Mouse (Mus musculus) heart, adult 2 months (tissue): ENCODE measurements at regions not wholly inside any gene's neighbourhood (a gene's known extent, or its start where the extent isn't known, plus 50 kb on each side); places are given as distances from the start of the nearest gene placed in this dataset.

Source experiments
- DNase-seq, 2 experiments: peaks; one replicate each; pipeline ENCODE4 v3.0.0; 2021
- H3K27ac ChIP-seq: fragments of 200-600 bp; 2 replicates; pipeline ENCODE4 v1.8.1; 2022
- H3K27me3 ChIP-seq: fragments of 200-500 bp; 2 replicates; pipeline ENCODE4 v1.6.1; 2012; ENCODE audit warnings: mild to moderate bottlenecking, low read length, inconsistent platforms, mixed read lengths; ENCODE audit not compliant: control insufficient read depth, insufficient read depth
- H3K36me3 ChIP-seq: fragments of 200-500 bp; 2 replicates; pipeline ENCODE4 v1.6.1; 2012; ENCODE audit warnings: low read length, inconsistent platforms; ENCODE audit not compliant: control insufficient read depth, insufficient read depth
- H3K4me1 ChIP-seq: fragments of 200-500 bp; 2 replicates; pipeline ENCODE4 v1.6.1; 2011; ENCODE audit warnings: low read length; ENCODE audit not compliant: control insufficient read depth, insufficient read depth
- H3K4me3 ChIP-seq: fragments of 200-600 bp; 2 replicates; pipeline ENCODE4 v1.8.1; 2022
- H3K79me2 ChIP-seq: fragments of 200-500 bp; replicated peaks from 2 replicates; pipeline ENCODE4 v1.6.1; 2012; ENCODE audit warnings: mild to moderate bottlenecking, inconsistent platforms, low read length, moderate library complexity, mixed read lengths; ENCODE audit not compliant: control insufficient read depth, insufficient read depth
- H3K9ac ChIP-seq: fragments of 200-500 bp; 2 replicates; pipeline ENCODE4 v1.6.1; 2012; ENCODE audit warnings: low read depth, mild to moderate bottlenecking, control low read depth, inconsistent platforms, low read length, mixed read lengths
- CTCF ChIP-seq: fragments of 200-600 bp; IDR thresholded peaks from 2 replicates; pipeline ENCODE4 v1.8.1; 2022; ENCODE audit warnings: antibody characterized with exemption, mild to moderate bottlenecking, moderate library complexity
- EP300 ChIP-seq: fragments of 200-500 bp; IDR thresholded peaks from 2 replicates; pipeline ENCODE4 v1.6.1; 2011; ENCODE audit warnings: low read depth, low read length, control low read depth; ENCODE audit not compliant: insufficient read depth
- POLR2A ChIP-seq: fragments of 200-500 bp; IDR thresholded peaks from 2 replicates; pipeline ENCODE4 v1.6.1; 2011; ENCODE audit warnings: mild to moderate bottlenecking, low read depth, low read length, control low read depth; ENCODE audit not compliant: insufficient read depth
- WGBS: fragments of 180-500 bp; shearing (Covaris S2); methylation state at CpG from one replicate; pipeline ENCODE4 v1.1.7; 2018; 5-methylcytosine and 5-hydroxymethylcytosine counted together
- intact Hi-C: fragments of 180-260 bp; cut with DNase I; formaldehyde crosslinking; loops from one replicate; pipeline ENCODE4 v1.15.1; 2025

DNA sequence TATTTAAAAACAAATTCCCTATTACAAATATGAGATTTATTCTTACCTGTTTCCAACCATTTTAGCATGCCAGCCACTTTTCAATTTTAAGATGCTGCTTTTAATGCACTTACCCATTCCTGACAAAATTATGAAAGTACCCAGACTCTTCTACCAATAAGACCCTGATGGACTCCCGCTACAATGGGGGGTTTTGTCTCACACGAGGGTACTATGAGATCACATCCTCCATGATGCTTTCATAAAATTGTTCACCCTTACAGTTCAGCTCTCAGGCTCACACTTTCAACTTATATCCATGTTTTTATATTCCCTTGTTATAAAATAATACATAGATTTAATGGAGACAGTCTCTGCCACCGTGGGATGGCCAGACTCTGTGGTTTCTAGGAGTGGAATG, 68.1 kb upstream of the Adamts18 start:
- intact Hi-C loops, result no loop called here
- TF ChIP-seq CTCF (no peak), EP300 (no peak), POLR2A (no peak)

DNA sequence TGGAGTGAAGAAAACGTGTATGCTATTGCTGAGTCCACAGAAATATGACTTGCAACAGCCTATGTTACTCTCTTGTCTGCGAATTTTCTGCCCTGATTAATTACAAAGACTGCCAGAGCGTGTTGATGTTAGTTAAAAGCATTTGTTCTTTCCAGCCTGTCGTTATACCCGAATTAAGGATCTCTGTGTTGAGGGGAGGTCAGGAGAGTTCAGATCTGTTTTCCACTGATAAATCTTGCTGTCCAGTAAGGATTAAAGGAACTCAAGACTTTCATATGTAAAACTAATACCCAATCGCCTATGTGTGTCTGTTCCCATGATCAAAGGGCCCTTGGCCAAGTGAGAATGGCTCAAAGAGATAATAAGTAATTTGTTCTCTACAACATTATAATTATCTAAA, 68.7 kb upstream of the Adamts18 start:
- Histone ChIP-seq H3K79me2 (no peaks in the 10 kb centered on the region), H3K36me3 (no peaks in the 10 kb centered on the region), H3K9ac (no peak overlapping the region), H3K4me1 (no peaks in the 10 kb centered on the region), H3K27me3 (no peaks in the 10 kb centered on the region), H3K4me3 (no peak overlapping the region), H3K27ac (no peak overlapping the region)
- 51% methylated on average over 6 of the region's 6 CpGs for WGBS
- intact Hi-C loops, result no loop called here
- TF ChIP-seq CTCF (no peak), EP300 (no peak), POLR2A (no peak)
- no peak for DNase-seq

More for the DNA sequence above, 68.1 kb upstream of the Adamts18 start:
- no peaks in the 10 kb centered on the region for H3K4me1 ChIP-seq
- no peaks in the 10 kb centered on the region for H3K36me3 ChIP-seq
- H3K27ac ChIP-seq, result no peak overlapping the region
- no peak overlapping the region for H3K4me3 ChIP-seq
- WGBS, result 65% methylated on average over 3 of the region's 3 CpGs
- no peak for DNase-seq
- no peaks in the 10 kb centered on the region for H3K79me2 ChIP-seq
- no peaks in the 10 kb centered on the region for H3K27me3 ChIP-seq
- no peak overlapping the region for H3K9ac ChIP-seq

DNA sequence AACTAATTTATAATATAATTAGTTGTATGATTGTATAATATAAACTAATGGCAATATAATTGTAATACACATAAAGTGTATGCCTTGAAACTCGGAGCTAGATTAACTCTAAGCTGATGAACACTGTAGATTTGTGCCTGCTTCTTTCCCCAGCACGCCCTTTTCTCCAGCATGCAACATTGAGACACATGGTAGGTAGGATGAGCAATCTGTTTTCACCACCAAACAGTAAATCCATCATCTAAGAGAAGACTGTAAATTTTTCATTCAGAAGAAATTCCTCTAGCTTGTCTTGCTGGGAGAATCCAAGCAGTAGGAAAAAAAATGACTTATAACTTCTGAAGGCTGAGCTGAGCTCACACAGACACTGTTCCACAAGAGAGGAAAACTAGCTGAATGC, 71.8 kb upstream of the Adamts18 start:
- Histone ChIP-seq H3K36me3 (no peaks in the 10 kb centered on the region), H3K79me2 (no peaks in the 10 kb centered on the region), H3K27me3 (no peaks in the 10 kb centered on the region), H3K4me3 (no peak overlapping the region), H3K4me1 (no peaks in the 10 kb centered on the region), H3K27ac (no peak overlapping the region), H3K9ac (no peak overlapping the region)
- 59% methylated on average over 2 of the region's 2 CpGs for WGBS
- DNase-seq, result no peak
- intact Hi-C loops, result no loop called here
- TF ChIP-seq CTCF (no peak), POLR2A (no peak), EP300 (no peak)

DNA sequence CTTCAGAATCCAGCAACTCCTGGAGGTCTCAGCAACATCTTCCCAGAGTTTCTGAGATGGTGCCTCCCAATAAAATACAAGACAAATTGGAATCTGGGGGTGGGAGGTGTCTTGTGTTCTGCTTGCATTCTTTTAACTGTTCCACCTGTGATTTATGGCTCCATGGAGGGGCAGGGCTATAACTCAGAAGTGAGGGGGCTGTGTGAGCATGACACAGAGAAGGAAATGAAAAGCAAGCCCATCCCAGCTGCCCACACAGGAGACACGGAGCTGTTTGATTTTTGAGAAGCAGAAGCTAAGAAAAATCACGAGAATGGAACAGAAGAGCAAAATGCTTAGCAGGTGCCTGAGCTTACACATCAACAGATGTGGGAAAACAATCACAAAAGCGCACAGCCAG, 74.8 kb upstream of the Adamts18 start:
- WGBS, result 58% methylated on average over 3 of the region's 3 CpGs
- Histone ChIP-seq H3K4me1 (no peaks in the 10 kb centered on the region), H3K36me3 (no peaks in the 10 kb centered on the region), H3K9ac (no peak overlapping the region), H3K27ac (no peak overlapping the region), H3K79me2 (no peaks in the 10 kb centered on the region), H3K4me3 (no peak overlapping the region), H3K27me3 (no peaks in the 10 kb centered on the region)
- no peak for DNase-seq
- intact Hi-C loops, result no loop called here
- no peak for TF ChIP-seq EP300
- no peak for TF ChIP-seq POLR2A
- no peak for TF ChIP-seq CTCF

DNA sequence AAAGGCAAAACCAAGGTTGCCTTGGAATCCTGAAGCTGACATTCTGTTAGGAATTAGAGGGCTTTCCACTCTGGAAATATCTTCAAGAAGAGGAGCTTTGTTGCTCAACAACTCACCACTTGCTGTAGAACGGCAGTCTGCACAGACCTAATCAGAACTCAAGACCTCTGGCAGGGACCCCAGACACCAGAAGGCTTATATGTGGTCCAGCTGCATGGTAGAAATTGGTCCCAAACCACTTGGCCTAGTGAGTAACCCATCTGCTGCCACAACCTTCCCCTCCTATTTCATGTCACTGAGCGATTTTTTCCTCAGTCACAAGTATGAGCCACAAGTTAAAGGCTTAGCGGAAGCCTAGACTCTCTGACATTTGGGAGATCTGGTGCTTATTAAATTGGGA, 105.2 kb upstream of the Adamts18 start:
- no peaks in the 10 kb centered on the region for H3K4me1 ChIP-seq
- no peaks in the 10 kb centered on the region for H3K36me3 ChIP-seq
- intact Hi-C loops, result no loop called here
- H3K27ac ChIP-seq, result no peak overlapping the region
- TF ChIP-seq EP300 (no peak), POLR2A (no peak), CTCF (no peak)
- H3K9ac ChIP-seq, result no peak overlapping the region
- WGBS, result 69% methylated on average over 3 of the region's 3 CpGs
- H3K27me3 ChIP-seq, result no peaks in the 10 kb centered on the region
- DNase-seq, result no peak
- H3K4me3 ChIP-seq, result no peak overlapping the region
- H3K79me2 ChIP-seq, result no peaks in the 10 kb centered on the region

DNA sequence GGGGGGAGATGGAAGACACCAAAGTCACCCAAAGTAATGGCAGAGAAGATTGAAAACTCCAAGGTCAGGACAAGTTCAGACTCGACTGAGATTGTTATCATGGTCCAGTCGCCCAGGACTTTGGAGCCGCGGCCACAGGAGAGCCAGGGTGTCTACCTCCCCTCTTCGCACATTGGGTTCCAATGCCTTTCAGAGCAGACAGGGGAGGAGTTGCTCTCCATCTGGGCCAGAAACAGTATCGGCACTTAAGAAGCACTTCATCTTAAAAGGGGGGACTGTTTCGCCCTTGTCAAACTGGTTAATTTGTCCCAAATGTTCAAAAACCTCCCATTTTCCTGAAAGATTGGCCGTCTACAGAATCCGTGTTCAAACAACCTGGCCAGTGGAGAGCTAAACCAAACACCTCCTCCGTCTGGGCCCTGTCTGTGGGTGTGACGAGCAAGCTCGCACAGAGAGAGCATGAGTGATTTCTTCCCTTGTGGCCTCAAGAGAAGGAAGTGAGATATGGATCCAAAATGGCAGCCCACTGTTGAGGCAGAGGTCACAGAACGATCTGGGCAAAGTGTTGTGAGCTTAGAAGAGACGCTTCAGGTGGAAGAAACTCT, 108.0 kb upstream of the Adamts18 start:
- 74% methylated on average over 14 of the region's 14 CpGs for WGBS
- Histone ChIP-seq H3K4me1 (no peaks in the 10 kb centered on the region), H3K27me3 (no peaks in the 10 kb centered on the region), H3K36me3 (no peaks in the 10 kb centered on the region), H3K27ac (no peak overlapping the region), H3K79me2 (no peaks in the 10 kb centered on the region), H3K4me3 (no peak overlapping the region), H3K9ac (no peak overlapping the region)
- no peak for TF ChIP-seq CTCF
- no peak for TF ChIP-seq EP300
- no peak for TF ChIP-seq POLR2A
- no peak for DNase-seq
- intact Hi-C loops, result no loop called here
